Mouse (Mus musculus) lung, postnatal 0 days (tissue): ENCODE results near the gene Naa16.

Experiments
- CTCF ChIP-seq: IDR thresholded peaks from 2 replicates; pipeline ENCODE4 v1.5.1; 2016; ENCODE audit warnings: antibody characterized with exemption, mild to moderate bottlenecking
- EP300 ChIP-seq: IDR thresholded peaks from 2 replicates; pipeline ENCODE4 v1.6.1; 2016; ENCODE audit warnings: antibody characterized with exemption, mild to moderate bottlenecking, control low read depth

DNA sequence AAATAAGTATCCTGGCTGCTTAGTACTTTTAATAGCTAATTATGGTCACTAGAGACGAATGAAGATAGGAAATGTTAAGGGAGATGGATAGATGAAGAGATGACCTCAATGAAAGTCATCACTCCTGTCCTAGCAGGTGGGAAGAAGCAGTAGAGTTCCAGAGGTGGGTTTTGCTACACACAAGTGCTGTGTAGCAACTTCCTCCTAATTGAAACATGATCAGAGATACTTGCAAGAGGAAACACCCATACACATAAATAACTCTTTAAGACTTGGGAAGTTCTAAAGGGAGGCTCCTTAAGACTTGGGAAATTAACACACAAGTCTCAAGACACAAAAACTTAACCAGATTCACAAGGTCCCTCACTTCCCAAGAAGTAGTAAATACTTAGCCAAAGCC, 43.5 kb upstream of the Naa16 start:
- TF ChIP-seq CTCF (no peak), EP300 (no peak)
